Mouse (Mus musculus) ES-Bruce4 (cell line): ENCODE measurements around the gene Gm10490. TPM values are rescaled to one million over a fixed set of nuclear protein-coding genes. Genes with fewer than 3 reads are reported as not detected.
A peak's percentile ranks its signal among the peaks of the same experiment; 100 is the strongest.

Experiments
- H3K27ac ChIP-seq: 2 replicates; pipeline ENCODE4 v1.5.1; 2012; ENCODE audit warnings: low read length, inconsistent platforms; ENCODE audit not compliant: insufficient read depth
- H3K27me3 ChIP-seq: 2 replicates; pipeline ENCODE4 v1.6.1; 2012; ENCODE audit warnings: mild to moderate bottlenecking, low read length, inconsistent platforms; ENCODE audit not compliant: control insufficient read depth, poor library complexity, insufficient read depth, severe bottlenecking
- H3K36me3 ChIP-seq: 2 replicates; pipeline ENCODE4 v1.6.1; 2012; ENCODE audit warnings: inconsistent platforms, mild to moderate bottlenecking, low read length, moderate library complexity; ENCODE audit not compliant: control insufficient read depth, poor library complexity, insufficient read depth, severe bottlenecking
- H3K4me1 ChIP-seq: one replicate; pipeline ENCODE4 v1.8.1; 2011; ENCODE audit warnings: low read length; ENCODE audit not compliant: control insufficient read depth, insufficient read depth
- H3K4me3 ChIP-seq: 2 replicates; pipeline ENCODE4 v1.5.1; 2011; ENCODE audit warnings: low read depth, mild to moderate bottlenecking, low read length
- H3K9ac ChIP-seq: 2 replicates; pipeline ENCODE4 v1.6.1; 2012; ENCODE audit warnings: low read depth, mild to moderate bottlenecking, inconsistent platforms; ENCODE audit not compliant: poor library complexity, severe bottlenecking
- H3K9me3 ChIP-seq: replicated peaks from 2 replicates; pipeline ENCODE4 v1.6.1; 2012; ENCODE audit warnings: mild to moderate bottlenecking, low read length, inconsistent platforms; ENCODE audit not compliant: control insufficient read depth, poor library complexity, insufficient read depth, severe bottlenecking
- CTCF ChIP-seq: IDR thresholded peaks from one replicate; pipeline ENCODE4 v1.8.1; 2011; ENCODE audit warnings: low read depth, low read length
- EP300 ChIP-seq: IDR thresholded peaks from 2 replicates; pipeline ENCODE4 v1.6.1; 2011; ENCODE audit warnings: low read depth, low read length; ENCODE audit not compliant: insufficient read depth
- POLR2A ChIP-seq: IDR thresholded peaks from one replicate; pipeline ENCODE4 v1.8.1; 2011; ENCODE audit warnings: low read length; ENCODE audit not compliant: insufficient read depth
- polyA plus RNA-seq: library from polyadenylated mRNA; stranded (reverse); fragments of >200 nt; gene quantifications from 2 replicates; pipeline ENCODE4 v1.2.4, GENCODE M21; 2011; ENCODE audit warnings: low read depth; ENCODE audit not compliant: missing spikeins, insufficient read depth, insufficient read length

Gene Gm10490
- polyA plus RNA-seq, 1 experiment: not detected

GRCm38 (mm10) chrX:7936874-7937273 is 27.5 kb downstream of the Gm10490 start:
- no peak overlapping the region for H3K9ac ChIP-seq
- H3K9me3 ChIP-seq: no peaks in the 10 kb centered on the region
- H3K27ac ChIP-seq: no peak overlapping the region
- peaks cover 32% of the 10 kb centered on the region for H3K36me3 ChIP-seq
- H3K27me3 ChIP-seq: no peaks in the 10 kb centered on the region
- no peak for TF ChIP-seq POLR2A
- TF ChIP-seq EP300: no peak
- no peak for TF ChIP-seq CTCF
- H3K4me1 ChIP-seq: no peaks in the 10 kb centered on the region
- no peak overlapping the region for H3K4me3 ChIP-seq

DNA sequence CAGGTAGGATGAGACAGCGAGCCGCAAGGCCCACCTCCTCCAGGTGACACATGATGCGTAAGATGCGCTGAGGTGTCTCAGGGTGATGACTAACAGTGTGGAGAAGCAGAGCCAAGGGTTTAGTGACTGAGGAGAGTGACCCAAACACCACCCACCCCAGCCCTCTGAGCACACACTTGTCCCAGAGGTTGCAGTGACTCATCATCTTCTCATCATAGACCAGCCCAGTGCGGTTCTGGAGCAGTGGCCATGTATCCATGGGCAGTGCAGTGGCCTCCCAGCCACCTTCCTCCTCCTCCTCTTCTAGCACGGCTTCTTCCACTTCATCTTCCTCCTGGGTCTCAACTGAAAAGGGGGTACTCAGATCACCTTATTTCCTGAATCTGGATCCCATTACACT is 28.3 kb downstream of the Gm10490 start:
- H3K4me1 ChIP-seq: no peaks in the 10 kb centered on the region
- no peak for TF ChIP-seq CTCF
- TF ChIP-seq POLR2A: no peak
- TF ChIP-seq EP300: no peak
- H3K9me3 ChIP-seq: no peaks in the 10 kb centered on the region
- H3K27ac ChIP-seq: peak overlapping the region; percentile 32; the same call in 1 of the 2 replicates
- H3K4me3 ChIP-seq: no peak overlapping the region
- no peak overlapping the region for H3K9ac ChIP-seq
- no peaks in the 10 kb centered on the region for H3K27me3 ChIP-seq
- H3K36me3 ChIP-seq: peaks cover 32% of the 10 kb centered on the region

- H3K4me1 ChIP-seq: no peaks in the 10 kb centered on the region
- no peaks in the 10 kb centered on the region for H3K9me3 ChIP-seq
- no peaks in the 10 kb centered on the region for H3K27me3 ChIP-seq
- H3K27ac ChIP-seq: no peak overlapping the region
- H3K4me3 ChIP-seq: no peak overlapping the region
- TF ChIP-seq CTCF (no peak), POLR2A (no peak), EP300 (no peak)
- H3K9ac ChIP-seq: no peak overlapping the region
- peaks cover 35% of the 10 kb centered on the region for H3K36me3 ChIP-seq
These were observed 36.3 kb downstream of the Gm10490 start for GRCm38 (mm10) chrX:7945618-7946017.

- no peak for TF ChIP-seq CTCF
- no peaks in the 10 kb centered on the region for H3K4me1 ChIP-seq
- peak within 1 kb of the TSS; percentile 90 for H3K4me3 ChIP-seq
- H3K36me3 ChIP-seq: peaks cover 26% of the 10 kb centered on the region
- H3K27me3 ChIP-seq: no peaks in the 10 kb centered on the region
- peak within 1 kb of the TSS; percentile 59 for H3K27ac ChIP-seq
- no peaks in the 10 kb centered on the region for H3K9me3 ChIP-seq
- peak within 1 kb of the TSS; percentile 78 for H3K9ac ChIP-seq
These were observed 38.0 kb downstream of the Gm10490 start, which contains the start of gene Hdac6 for GRCm38 (mm10) chrX:7947108-7947899. Gene Hdac6 (minus strand): TSS chrX:7947889.

- TF ChIP-seq CTCF: no peak
- TF ChIP-seq POLR2A: no peak
- TF ChIP-seq EP300: no peak
- peaks cover 20% of the 10 kb centered on the region for H3K36me3 ChIP-seq
- H3K27me3 ChIP-seq: no peaks in the 10 kb centered on the region
- peak overlapping the region; percentile 47 for H3K9ac ChIP-seq
- peak overlapping the region; percentile 59 for H3K27ac ChIP-seq
- no peaks in the 10 kb centered on the region for H3K9me3 ChIP-seq
- no peaks in the 10 kb centered on the region for H3K4me1 ChIP-seq
- H3K4me3 ChIP-seq: peak overlapping the region; percentile 82
These were observed 38.7 kb downstream of the Gm10490 start for GRCm38 (mm10) chrX:7947900-7948492.

DNA sequence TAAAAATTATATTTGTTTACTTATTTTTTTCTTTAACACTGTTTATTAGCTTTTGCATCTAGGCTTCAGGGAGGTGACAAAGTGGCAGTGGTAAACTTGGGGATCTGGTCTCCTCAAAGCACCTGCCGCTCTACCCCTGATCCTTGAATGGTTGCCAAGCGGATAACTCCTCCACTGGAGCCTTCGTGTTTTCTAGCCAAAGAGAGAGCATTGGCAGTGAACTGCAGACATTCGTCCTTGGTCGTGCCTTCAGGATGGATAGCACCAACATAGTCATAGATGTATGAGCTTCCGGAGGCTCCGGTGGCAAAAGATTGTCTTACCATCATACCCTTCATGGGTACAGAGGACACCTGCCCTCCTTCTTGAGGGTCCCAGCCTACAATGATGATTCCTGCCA is 40.7 kb downstream of the Gm10490 start:
- no peak overlapping the region for H3K9ac ChIP-seq
- TF ChIP-seq CTCF: no peak
- TF ChIP-seq POLR2A: no peak
- TF ChIP-seq EP300: no peak
- H3K4me3 ChIP-seq: no peak overlapping the region
- H3K9me3 ChIP-seq: no peaks in the 10 kb centered on the region
- no peaks in the 10 kb centered on the region for H3K4me1 ChIP-seq
- H3K27me3 ChIP-seq: no peaks in the 10 kb centered on the region
- peaks cover 5% of the 10 kb centered on the region; the same call in 1 of the 2 replicates for H3K36me3 ChIP-seq
- H3K27ac ChIP-seq: no peak overlapping the region
